Mouse (Mus musculus): ENCODE measurements around the gene Gnaq.

GRCm38 (mm10) chr19:16150328-16150727 is 17.7 kb downstream of the Gnaq start:
- TF ChIP-seq CTCF (IDR thresholded peaks at IDR 0.05; ENCODE audit: insufficient read depth, low read length) (no peak), POLR2A (IDR thresholded peaks at IDR 0.05; ENCODE audit: borderline replicate concordance, extremely low read depth, low read depth, low read length) (no peak)

All from lung, adult 2 months (tissue).